Mouse (Mus musculus): ENCODE data around the gene Cdcp2.

- no peak for TF ChIP-seq CTCF (conservative IDR thresholded peaks at IDR 0.05; ENCODE audit: low read length)
- no peak for TF ChIP-seq POU5F1 (IDR thresholded peaks at IDR 0.05; ENCODE audit: borderline replicate concordance, low read length)
- TF ChIP-seq NANOG (IDR thresholded peaks at IDR 0.05; ENCODE audit: borderline replicate concordance, low read length) = no peak
Measured at GRCm38 (mm10) chr4:107061560-107061959, 35.1 kb upstream of the Cdcp2 start.
